Mouse (Mus musculus): ENCODE measurements around the gene Eif3i.
"Not testable (repeated sequence)": the region's sequence is repeated elsewhere in the genome, so short reads cannot be mapped to it uniquely, and the experiment has no call there.

The Eif3i gene

DNA sequence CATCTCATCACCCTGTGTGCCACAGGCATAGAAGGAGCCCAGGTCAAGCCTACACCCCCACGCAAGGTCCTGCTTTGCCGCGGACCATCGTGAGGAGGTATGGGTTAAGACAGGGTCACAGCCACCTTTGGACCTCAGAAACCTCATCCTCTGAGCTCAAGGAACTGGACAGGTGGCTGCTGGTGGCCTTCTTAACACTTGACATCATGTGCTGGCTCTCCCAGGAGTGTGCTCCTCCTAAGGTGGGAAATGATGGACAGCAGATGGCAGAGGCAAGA is 27.4 kb downstream of the Eif3i start:
- DNase-seq: no peak

DNA sequence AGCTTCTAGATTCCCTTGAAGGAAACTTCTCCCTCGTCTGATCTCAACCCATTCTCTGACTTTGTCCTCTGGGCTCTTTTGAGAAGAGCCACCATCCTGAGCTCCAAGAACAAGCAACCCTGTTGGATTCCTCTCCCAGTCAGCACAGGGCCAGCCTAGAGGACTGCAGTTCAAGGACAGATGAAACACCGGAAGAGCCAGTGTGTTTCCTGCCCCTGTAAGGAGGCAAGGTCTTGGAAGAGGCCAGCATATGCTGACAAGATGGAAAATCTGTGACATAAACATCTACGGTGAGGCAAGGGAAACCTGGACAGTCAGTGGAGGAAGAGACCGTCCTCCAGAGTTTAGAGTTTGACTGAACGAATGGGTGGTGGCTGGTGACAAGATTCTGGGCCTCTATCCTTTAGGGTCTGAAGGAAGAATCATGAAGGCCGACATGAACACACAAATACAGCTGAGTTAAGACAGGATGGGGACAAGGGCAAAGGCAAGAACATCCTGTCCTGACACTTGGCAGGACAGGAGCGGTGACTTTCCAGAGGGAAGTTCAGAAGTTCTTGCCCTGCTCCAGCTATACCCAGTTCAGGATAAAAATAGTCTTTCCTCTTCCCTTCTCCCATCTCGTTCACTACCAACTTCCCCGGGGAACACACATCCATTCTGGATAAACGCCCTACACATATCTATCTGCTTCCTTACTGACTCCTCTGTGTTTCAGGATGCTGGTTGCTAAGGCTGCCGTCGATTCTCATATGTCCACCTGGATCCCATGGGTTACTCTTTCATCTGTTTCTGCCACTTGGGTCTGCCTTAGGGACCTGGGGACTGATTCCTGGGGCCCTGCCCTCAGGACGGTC is 28.0 kb downstream of the Eif3i start:
- peak; percentile 23 for DNase-seq

DNA sequence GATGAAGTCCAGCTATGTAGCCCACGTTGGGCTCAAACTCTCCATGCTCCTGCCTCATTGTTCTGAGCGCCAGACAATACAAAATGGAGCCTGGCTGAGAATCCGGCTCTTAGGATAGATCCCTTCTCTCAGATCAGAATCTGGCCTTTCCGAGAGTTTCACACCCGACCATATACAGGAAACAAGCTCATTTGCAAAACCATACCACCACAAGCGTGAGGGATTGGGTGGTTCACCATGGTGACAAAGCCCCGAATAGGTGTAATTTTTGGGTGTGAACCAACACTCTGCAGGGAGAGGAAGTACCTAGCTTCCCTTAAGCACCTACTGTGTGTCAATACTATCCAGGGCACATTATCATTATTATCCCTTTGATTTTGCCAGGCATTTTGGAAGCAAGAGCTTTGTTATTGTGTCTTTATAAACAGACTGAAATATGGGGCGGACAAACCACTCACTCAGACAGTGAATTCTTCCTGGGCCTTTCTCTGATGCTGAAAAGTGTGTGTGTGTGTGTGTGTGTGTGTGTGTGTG is 28.8 kb downstream of the Eif3i start:
- no peak for DNase-seq

DNA sequence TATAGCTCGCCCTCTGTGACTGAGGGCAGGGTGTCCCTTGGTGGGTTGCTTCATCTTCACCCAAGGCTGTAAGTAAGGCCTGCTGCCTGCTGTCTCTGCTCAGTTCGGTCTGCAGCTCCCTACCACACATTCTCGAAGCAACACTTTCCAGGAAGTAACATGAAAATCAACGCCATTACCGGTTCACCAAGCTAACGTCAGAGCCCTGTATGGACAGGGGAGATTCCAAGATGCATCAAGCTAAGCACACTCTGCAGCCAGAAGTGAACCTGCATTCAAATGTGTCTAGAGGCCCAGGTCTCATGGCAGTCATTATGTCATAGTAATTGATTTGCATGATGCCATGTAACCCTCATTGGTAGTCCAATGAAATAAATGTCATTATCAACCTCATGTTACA is 30.4 kb downstream of the Eif3i start:
- DNase-seq: no peak

DNA sequence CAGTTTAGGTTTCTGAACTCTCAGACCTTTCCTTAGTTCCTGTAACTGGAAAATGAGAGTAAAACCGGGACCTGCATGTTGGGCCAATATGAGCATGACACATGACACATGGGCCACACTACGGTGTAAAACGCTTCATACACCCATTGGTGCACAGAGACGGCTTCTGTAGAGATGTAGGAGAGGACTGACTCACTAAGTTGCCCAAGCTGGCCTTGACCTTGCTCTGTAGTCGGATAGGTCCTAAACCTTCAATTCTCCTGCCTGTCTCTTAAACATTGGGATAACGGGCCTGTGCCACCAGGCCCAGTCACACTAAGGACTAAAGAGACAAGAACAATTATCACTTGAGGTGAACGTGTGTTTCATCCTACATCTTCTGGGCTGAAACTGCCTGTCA is 32.1 kb downstream of the Eif3i start:
- DNase-seq: no peak

DNA sequence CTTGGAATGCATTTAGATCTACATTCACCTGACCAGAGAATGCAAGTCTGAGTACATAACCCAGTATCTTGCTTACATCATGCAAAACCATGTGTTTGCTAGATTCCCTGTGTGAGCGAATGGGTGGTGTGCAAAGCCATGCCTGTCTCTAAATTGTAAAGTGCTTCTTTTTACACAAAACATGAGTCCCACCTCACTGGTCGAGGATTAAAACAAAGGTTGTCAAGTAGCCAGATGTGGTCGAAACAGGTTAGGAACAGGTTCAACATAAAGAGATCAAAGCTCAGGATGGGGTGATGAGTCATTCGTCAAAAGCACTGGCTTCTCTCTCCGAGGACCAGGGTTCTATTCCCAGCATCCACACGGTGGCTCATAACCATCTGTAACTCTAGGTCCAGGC is 35.3 kb downstream of the Eif3i start:
- DNase-seq: no peak

DNA sequence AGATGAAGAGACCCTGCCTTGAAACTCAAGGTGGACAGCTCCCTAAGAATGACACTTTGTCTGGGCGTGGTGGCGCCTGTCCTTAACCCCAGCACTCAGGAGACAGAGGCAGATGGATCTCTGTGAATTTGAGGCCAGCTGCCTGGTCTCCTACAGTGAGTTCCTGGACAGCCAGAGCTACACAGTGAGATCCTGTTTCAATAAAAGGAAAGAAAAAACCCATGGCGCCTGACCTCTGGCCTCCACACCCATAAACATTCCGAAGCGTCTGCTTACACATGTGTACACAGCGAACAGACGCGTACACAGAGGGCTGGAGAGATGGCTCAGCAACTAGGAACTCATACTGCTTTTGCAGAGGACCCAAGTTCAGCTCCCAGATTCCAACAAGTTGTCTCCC is 36.7 kb downstream of the Eif3i start:
- peak; percentile 67 for DNase-seq

DNA sequence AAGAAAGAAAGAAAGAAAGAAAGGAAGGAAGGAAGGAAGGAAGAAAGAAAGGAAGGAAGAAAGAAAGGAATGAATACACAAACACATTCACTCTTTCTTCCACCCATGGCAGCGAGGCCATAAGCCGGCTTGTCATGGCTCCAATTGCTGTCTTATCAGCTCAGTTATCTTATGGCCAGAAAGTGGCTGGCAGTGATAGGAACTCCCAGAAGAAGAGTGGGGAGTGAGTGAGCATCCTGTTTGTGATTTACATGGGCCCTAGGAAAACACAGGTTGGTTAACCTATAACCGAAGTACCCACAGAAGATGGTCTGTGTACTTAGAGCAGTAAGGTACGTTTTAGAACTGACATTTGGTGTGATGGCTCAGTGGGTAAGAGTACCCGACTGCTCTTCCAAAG is 39.3 kb downstream of the Eif3i start:
- DNase-seq: no peak

DNA sequence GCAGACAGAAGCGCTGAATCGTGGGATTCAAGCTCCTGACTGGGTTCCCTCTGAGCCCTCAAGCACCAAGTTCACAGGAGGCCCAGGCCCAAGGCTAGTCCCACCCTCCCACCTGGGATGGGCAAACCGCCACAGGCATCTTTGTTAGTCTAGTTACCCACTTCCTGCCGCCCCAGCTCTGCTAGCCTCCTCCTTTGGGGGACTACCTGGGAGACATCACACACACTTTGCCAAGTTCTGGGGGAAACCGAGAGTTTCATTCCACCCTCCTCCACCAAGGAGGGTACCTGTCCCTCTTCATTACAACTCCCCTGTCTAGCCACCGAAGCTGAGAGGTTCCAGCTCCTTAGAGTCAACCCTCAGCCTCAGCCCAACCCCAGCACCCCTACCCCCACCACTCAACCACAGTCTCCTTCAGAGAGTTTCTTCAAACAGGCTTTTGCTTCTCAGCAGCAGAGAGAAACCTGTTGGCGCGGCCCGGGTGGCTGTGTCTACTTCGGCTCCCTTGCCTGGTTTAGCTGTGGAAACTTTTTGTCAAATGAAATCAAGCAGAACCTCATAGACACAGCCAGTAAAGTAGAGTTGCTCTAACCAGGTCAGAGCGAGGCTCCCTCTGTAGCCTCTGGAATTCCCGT is 42.0 kb downstream of the Eif3i start:
- peak; percentile 24 for DNase-seq

DNA sequence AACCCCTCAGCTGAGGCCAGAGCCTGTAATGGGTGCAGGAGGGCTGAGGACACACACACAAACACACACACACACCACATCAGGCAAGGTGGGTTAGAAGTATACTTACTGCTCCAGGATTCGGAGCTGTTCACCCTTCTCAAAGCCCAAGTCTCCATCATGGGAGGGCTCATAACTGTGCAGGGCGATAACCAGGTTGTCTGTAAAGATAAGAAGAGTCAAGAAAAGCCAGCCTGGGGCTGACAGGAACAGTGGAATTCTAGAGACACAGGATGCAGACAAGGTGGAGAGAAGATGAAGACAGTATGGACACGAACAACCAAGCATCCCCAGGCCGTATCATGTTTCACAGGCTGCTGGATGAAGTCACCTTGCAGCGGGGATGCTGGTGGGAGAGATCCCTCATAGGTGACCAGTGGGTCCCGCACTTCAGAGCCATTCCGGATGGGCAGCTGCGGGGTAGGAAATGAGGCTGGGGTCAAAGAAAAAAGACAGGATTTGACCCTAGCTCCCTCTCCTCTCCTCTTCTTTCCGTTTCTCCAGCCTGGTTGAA is 43.1 kb downstream of the Eif3i start:
- peak; percentile 17 for DNase-seq

DNA sequence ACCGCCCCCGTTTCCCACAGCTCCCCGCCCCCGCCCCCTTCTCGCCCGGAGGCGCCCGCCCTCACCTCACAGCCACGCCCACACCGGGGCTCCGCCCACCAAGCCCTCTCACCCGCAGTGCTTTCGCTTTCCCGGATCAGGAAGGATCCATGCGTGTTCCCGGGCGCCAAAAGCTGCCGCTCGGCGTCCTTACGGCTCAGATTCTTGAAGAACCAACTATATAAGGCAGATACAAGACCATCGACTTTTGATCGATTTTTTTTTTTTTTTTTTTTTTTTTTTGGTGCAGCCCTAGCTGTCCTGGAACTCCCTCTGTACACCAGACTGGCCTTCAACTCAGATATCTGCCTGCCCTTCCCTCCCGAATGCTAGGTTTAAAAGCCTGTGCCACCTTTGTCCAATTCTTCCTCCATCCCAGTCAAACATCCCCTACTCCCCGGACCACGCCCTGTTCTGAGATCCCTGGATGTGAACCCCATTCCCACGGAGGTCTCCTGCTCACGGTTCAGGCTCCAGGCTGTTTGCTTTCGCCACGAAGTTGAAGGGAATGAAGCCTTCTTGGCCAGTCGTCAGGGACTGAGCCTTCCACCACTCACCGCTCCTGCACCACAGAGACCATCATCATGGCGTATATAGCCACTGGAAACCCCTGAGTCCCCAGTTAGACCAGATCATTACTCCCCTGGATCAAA is 43.8 kb downstream of the Eif3i start:
- DNase-seq: peak; percentile 97

DNA sequence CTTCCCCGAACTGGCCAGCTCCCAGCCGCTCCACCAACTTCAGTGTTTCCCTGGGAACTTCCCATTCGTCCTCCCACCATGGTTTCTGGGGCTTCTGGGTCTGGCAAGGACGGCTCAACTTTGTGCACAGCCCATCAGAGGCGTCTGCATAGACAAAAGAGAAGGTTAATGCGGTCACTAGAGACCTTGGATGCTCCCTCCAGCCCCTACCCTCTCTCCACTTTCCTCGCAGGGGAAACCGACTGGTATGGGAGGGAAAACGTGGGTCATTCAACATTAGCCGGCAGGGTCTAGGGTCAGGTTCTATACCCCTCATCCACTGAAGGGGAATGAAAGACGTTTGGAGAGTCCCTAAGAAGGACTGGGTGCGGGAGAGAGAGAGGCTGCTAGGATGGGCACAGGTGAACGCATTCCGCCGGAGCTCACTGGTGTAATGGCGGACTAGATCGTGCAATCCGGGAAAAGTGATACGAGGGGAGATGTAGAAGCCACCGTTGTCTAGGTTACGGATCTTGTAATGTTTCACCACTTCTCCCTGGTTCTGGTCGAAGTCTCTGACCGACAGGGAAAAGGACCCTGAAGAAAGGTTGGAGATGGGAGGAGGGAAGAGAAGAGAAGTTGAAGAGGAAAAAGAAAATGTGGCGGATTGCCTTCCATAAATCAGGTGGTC is 44.5 kb downstream of the Eif3i start:
- no peak for DNase-seq

DNA sequence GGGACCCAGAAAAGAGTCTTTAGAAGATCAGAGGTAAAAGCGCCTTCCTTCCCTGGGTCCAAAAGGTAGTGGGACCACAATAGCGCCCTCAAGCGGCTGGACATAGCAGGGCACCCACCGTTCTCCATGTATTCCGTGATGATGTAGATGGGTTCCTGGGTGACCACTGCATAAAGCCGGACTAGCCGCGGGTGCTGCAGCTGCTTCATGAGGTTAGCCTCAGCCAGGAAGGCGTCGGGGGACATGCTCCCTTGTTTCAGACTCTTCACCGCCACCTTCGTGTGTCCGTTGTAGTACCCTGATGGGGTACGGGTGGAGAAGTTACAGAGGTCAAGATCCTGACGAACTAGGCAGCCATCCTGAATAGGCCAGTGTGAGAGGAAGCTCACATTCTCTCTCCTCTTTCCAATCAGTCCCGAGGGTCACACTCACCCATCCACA is 45.0 kb downstream of the Eif3i start:
- DNase-seq: peak; percentile 77

DNA sequence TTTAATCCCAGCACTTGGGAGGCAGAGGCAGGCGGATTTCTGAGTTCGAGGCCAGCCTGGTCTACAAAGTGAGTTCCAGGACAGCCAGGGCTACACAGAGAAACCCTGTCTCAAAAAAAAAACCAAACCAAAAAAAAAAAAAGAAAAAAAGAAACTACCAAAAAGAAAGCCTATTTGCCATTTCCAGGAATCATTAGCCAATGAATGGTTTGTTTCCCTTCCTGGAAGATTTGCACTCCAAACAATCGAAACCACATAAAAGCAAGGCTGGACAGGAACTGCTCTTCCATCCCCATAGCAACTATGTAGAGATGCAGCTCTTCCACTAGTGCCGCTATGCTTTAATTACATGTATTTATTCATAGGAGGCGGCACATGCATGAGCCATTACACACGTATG is 45.9 kb downstream of the Eif3i start:
- not testable (repeated sequence) for DNase-seq

DNA sequence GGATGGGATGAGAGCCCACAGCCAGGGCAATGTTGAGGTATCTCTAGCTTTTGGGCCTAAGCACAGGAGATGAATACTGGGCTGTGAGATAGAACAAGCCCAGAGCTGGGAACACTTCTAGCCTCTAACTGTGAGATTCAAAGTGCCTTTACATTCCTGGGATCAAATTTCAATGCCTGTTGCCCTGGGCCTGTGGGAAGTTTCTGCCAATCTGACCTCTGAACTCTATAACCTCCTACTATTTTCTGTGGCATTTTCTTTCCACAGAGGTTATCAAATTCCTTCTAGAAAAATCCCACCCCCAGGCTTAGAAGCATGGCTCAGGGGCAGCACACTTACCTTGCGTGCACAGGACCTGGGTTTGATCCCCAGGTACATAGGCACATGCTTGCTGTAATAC is 50.2 kb downstream of the Eif3i start:
- DNase-seq: no peak

DNA sequence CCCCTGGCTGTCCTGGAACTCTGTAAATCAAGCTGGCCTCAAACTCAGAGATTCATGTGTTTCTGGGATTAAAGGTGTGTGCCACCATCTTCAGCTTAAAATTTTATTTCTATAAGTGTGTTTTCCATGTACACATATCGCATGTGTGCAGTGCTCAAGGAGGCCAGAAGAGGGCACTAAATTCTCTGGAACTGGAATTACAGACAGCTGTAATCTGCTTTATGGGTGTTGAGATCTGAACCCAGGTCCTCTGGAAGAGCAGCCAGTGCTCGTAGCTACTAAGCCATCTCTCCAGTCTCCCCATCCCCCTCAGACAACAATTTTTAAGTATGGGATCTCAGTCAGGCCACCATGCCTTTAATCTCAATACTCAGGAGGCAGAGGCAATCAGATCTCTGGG is 51.1 kb downstream of the Eif3i start:
- peak; percentile 61 for DNase-seq

DNA sequence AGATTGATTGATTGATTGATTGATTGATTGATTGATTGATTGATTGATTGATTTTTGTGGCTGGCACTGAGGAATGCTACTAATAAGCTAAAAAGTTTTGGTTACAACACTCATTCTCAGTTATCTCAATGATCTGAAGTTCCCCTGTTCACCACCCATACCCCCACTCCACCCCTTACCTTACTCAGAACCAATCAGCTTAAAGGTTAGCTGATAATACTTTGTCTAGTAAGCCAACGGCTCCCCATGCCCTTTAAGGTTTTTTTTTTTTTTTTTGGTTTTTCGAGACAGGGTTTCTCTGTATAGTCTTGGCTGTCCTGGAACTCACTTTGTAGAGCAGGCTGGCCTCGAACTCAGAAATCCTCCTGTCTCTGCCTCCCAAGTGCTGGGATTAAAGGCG is 52.8 kb downstream of the Eif3i start:
- not testable (repeated sequence) for DNase-seq

DNA sequence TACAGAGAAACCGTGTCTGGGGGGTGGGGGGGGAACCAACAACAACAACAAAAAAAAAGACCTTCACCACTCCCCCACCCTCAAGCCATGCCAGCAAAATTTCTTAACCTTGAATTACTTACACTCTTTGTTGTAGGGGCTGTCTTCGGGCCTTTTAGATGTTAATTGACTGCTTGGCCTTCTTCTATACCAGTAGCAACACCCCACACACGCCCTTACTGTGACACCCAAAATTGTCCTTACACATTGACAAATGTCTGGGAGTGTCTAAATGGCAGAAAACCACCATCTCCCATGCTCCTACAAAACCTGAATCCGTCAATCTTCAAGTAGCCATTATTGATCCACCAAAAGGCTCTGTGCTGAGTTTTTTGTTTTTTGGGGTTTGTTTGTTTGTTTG is 56.3 kb downstream of the Eif3i start:
- no peak for DNase-seq

DNA sequence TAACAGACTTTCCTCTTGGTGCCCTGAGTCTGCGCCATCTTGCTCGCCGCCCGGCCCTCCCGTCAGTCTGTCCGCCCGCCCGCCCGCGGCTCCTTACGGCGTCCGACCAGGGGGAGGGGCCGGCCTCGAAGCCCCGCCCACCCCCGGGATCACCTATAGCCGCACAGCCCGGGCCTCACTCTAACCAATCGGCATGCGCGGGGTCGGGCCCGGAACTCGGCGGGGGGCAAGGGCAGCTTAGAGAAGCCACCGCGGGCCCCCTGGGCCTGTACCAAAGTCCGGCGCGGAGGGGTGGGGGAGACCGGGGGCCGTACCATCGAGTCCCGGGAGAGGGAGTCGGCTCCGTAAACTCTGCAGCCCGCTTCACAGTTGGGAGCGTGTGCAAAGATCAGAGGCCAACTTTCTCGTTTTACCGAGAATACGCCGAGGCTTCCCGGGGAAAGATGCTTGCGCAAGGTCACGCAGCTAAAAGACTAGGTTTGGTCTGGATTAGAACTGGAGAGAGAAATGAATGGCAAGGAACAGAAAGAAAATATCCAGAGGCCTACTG is 57.8 kb downstream of the Eif3i start, which contains the start of gene Hdac1:
Gene Hdac1 (minus strand): TSS at position 122 of the 550 bp plus-strand sequence.
- peak; percentile 99 for DNase-seq

Data from kidney, postnatal 10 days (tissue).